9 mouse cellular contexts compared by ENCODE assay signal in genomic region chr1:133766901-133767529, GRCm38 (mm10). TPM values are rescaled to one million over a fixed set of nuclear protein-coding genes. Genes with fewer than 3 reads are reported as not detected.
DNase-seq lines count a peak whose midpoint lies in the region; ATAC-seq and TF ChIP-seq lines count a peak whose summit lies in the region.
"Had no signal": no experiment of that assay in that cellular context is flagged by ENCODE, and none has a peak within 500 bp of the region (broad histone marks: within the 10 kb centered on the region; RNA-seq: fewer than 3 reads in every experiment).

No protein-coding gene starts in this region.

- TF ChIP-seq POLR2A in embryonic fibroblast, embryonic 13.5 days (IDR thresholded peaks at IDR 0.05; ENCODE audit: low read depth, low read length), result no peak

- no peak for DNase-seq in kidney, adult 9 months
- no peak for DNase-seq in adipocyte (ENCODE audit: low spot score)
- DNase-seq in layer of hippocampus, postnatal 14 days (ENCODE audit: low spot score in 2 of 2), result no peak
- DNase-seq in left cerebral cortex, postnatal 36 days (ENCODE audit: low spot score in 2 of 2), result no peak

- no peaks in the 10 kb centered on the region for H3K27me3 ChIP-seq in kidney, embryonic 15.5 days
- no peaks in the 10 kb centered on the region for H3K27me3 ChIP-seq in limb, embryonic 15.5 days

- no peak overlapping the region for H3K9ac ChIP-seq in kidney, embryonic 15.5 days
- no peak overlapping the region for H3K9ac ChIP-seq in limb, embryonic 15.5 days

- no peak for ATAC-seq in kidney, embryonic 15.5 days (replicated peaks; ENCODE audit: low FRiP score)
- ATAC-seq in limb, embryonic 15.5 days (ENCODE audit: insufficient number of reproducible peaks, low FRiP score, low TSS enrichment, low read depth), result no peak

- H3K4me2 ChIP-seq in kidney, embryonic 15.5 days, result no peak overlapping the region
- no peak overlapping the region for H3K4me2 ChIP-seq in limb, embryonic 15.5 days

- no peaks in the 10 kb centered on the region for H3K9me3 ChIP-seq in kidney, embryonic 15.5 days (replicated peaks)
- H3K9me3 ChIP-seq in limb, embryonic 15.5 days, result no peaks in the 10 kb centered on the region
- H3K9me3 ChIP-seq: G1E had no signal

- H3K4me3 ChIP-seq in kidney, embryonic 15.5 days (replicated peaks), result no peak overlapping the region
- H3K4me3 ChIP-seq in brown adipose tissue, adult 24 weeks (ENCODE audit: insufficient read depth, low read depth, low read length), result no peak overlapping the region
- H3K4me3 ChIP-seq in embryonic fibroblast, embryonic 13.5 days (ENCODE audit: insufficient read depth, low read length), result no peak overlapping the region
- H3K4me3 ChIP-seq in limb, embryonic 15.5 days, result no peak overlapping the region

- intact Hi-C loops in left cerebral cortex, postnatal 36 days (cut with DNase I), result no loop called here

- H3K36me3 ChIP-seq in kidney, embryonic 15.5 days, result no peaks in the 10 kb centered on the region
- 0 out of 2 replicates have a peak, but pooled peaks cover 5% of the 10 kb centered on the region for H3K36me3 ChIP-seq in limb, embryonic 15.5 days

- 22% methylated on average over 11 of the region's 11 CpGs for WGBS in kidney, embryonic 15.5 days
- 15% methylated on average over 11 of the region's 11 CpGs for WGBS in limb, embryonic 15.5 days

- H3K27ac ChIP-seq in kidney, embryonic 15.5 days, result 0 out of 2 replicates have a peak overlapping the region, but pooled peaks have one; percentile 7
- peak overlapping the region; percentile 29; the same call in 1 of the 2 replicates for H3K27ac ChIP-seq in brown adipose tissue, adult 24 weeks (replicated peaks; ENCODE audit: low read depth, low read length)
- H3K27ac ChIP-seq in embryonic fibroblast, embryonic 13.5 days (ENCODE audit: insufficient read depth, low read length), result peak overlapping the region; percentile 71
- H3K27ac ChIP-seq in limb, embryonic 15.5 days, result peak overlapping the region; percentile 76

- no peak for TF ChIP-seq CTCF in embryonic fibroblast, embryonic 13.5 days (IDR thresholded peaks at IDR 0.05; ENCODE audit: borderline replicate concordance, insufficient read depth, low read length)

- peaks cover 38% of the 10 kb centered on the region for H3K4me1 ChIP-seq in kidney, embryonic 15.5 days
- H3K4me1 ChIP-seq in brown adipose tissue, adult 24 weeks (ENCODE audit: control insufficient read depth, insufficient read depth, insufficient read length, low read length), result no peaks in the 10 kb centered on the region; the same call in 1 of the 2 replicates
- H3K4me1 ChIP-seq in embryonic fibroblast, embryonic 13.5 days (ENCODE audit: control insufficient read depth, insufficient read depth, low read length), result peaks cover 10% of the 10 kb centered on the region
- H3K4me1 ChIP-seq in limb, embryonic 15.5 days, result peaks cover 37% of the 10 kb centered on the region

RNA-seq across cellular contexts. Expression of gene Atp2b4, which starts 33.8 kb away (rescaled TPM):
- 7.2 and 8.5 TPM in 2 replicates for polyA plus RNA-seq in kidney, embryonic 15.5 days (2015; fragmentation: Nextera tagmentation; extraction: Ambion mirVana)
- 7.3 and 9.6 TPM in 2 replicates for polyA plus RNA-seq in brown adipose tissue, adult 24 weeks (2012; ENCODE audit: insufficient read depth, insufficient read length, missing spikeins)
- 37.2 and 41.3 TPM in 2 replicates for polyA plus RNA-seq in embryonic fibroblast, embryonic 13.5 days (2011; ENCODE audit: insufficient read length, low read depth, missing spikeins)
- polyA plus RNA-seq in limb, embryonic 15.5 days (2015; fragmentation: Nextera tagmentation; extraction: Ambion mirVana), result 22.4 and 23.9 TPM in 2 replicates
- total RNA-seq in layer of hippocampus, postnatal 14 days (2021), result 10 to 100 TPM; 62.9 to 67.4 TPM
- 100 to 1,000 TPM; 224 to 248 TPM for total RNA-seq in left cerebral cortex, postnatal 36 days (2021)

Comparison
In these comparisons a context has a peak if more than half of its experiments do, and no peak if none do; other contexts are left out.
1. H3K27ac ChIP-seq: peak in every context shown above with its lines; median percentile 76 in limb, embryonic 15.5 days; 71 in embryonic fibroblast, embryonic 13.5 days; 29 in brown adipose tissue, adult 24 weeks; 7 in kidney, embryonic 15.5 days.